Mouse (Mus musculus): ENCODE data around the gene Foxi1.
"Not testable (repeated sequence)": the region's sequence is repeated elsewhere in the genome, so short reads cannot be mapped to it uniquely, and the experiment has no call there.

GRCm38 (mm10) chr11:34220596-34220995 lies 12.7 kb upstream of the Foxi1 start:
- TF ChIP-seq CTCF, POLR2A (IDR thresholded peaks at IDR 0.05; ENCODE audit: extremely low read depth, insufficient read depth, low read length): not testable (repeated sequence)

Measured in cortical plate, adult 2 months (tissue).